Mouse (Mus musculus) splenic B cell, adult 2 months (primary cell): Measurements from ENCODE around the gene Cdh13.
A peak's percentile ranks its signal among the peaks of the same experiment; 100 is the strongest.
"Not testable (repeated sequence)": the region's sequence is repeated elsewhere in the genome, so short reads cannot be mapped to it uniquely, and the experiment has no call there.

Experiments
- DNase-seq: peaks from one replicate; pipeline ENCODE4 v3.0.0-alpha.2; 2011; ENCODE audit warnings: low read depth, low spot score
- H3K27me3 ChIP-seq: 2 replicates; pipeline ENCODE4 v1.6.1; 2012; ENCODE audit warnings: mild to moderate bottlenecking, low read length, moderate library complexity, mixed read lengths; ENCODE audit not compliant: control insufficient read depth, poor library complexity, insufficient read depth, severe bottlenecking
- H3K36me3 ChIP-seq: 2 replicates; pipeline ENCODE4 v1.6.1; 2012; ENCODE audit warnings: mild to moderate bottlenecking, low read length, moderate library complexity, mixed read lengths; ENCODE audit not compliant: control insufficient read depth, poor library complexity, insufficient read depth, severe bottlenecking

The Cdh13 gene

GRCm38 (mm10) chr8:119284516-119284915 is 1001.0 kb downstream of the Cdh13 start:
- no peak for DNase-seq
- Histone ChIP-seq H3K27me3 (no peaks in the 10 kb centered on the region), H3K36me3 (no peaks in the 10 kb centered on the region)

GRCm38 (mm10) chr8:119284920-119285319 is 1001.4 kb downstream of the Cdh13 start:
- no peak for DNase-seq
- no peaks in the 10 kb centered on the region for H3K36me3 ChIP-seq
- no peaks in the 10 kb centered on the region for H3K27me3 ChIP-seq

- no peak for DNase-seq
- Histone ChIP-seq H3K36me3 (no peaks in the 10 kb centered on the region), H3K27me3 (no peaks in the 10 kb centered on the region)
These were observed 1011.9 kb downstream of the Cdh13 start for GRCm38 (mm10) chr8:119295477-119295876.

- H3K36me3 ChIP-seq, H3K27me3 ChIP-seq: not testable (repeated sequence)
- DNase-seq = peak; percentile 52
These were observed 1014.2 kb downstream of the Cdh13 start for GRCm38 (mm10) chr8:119297752-119298151.

- DNase-seq = no peak
- no peaks in the 10 kb centered on the region for H3K27me3 ChIP-seq
- no peaks in the 10 kb centered on the region for H3K36me3 ChIP-seq
These were observed 1016.8 kb downstream of the Cdh13 start for GRCm38 (mm10) chr8:119300335-119300734.

- DNase-seq = no peak
- Histone ChIP-seq H3K27me3 (no peaks in the 10 kb centered on the region), H3K36me3 (no peaks in the 10 kb centered on the region)
These were observed 1020.7 kb downstream of the Cdh13 start for GRCm38 (mm10) chr8:119304196-119304595.

- no peaks in the 10 kb centered on the region for H3K36me3 ChIP-seq
- peak; percentile 63 for DNase-seq
- H3K27me3 ChIP-seq = no peaks in the 10 kb centered on the region
These were observed 1027.9 kb downstream of the Cdh13 start for GRCm38 (mm10) chr8:119311412-119311811.

GRCm38 (mm10) chr8:119323215-119323614 is 1039.7 kb downstream of the Cdh13 start:
- H3K36me3 ChIP-seq = no peaks in the 10 kb centered on the region
- no peak for DNase-seq
- H3K27me3 ChIP-seq = no peaks in the 10 kb centered on the region

GRCm38 (mm10) chr8:119339546-119339945 is 1056.0 kb downstream of the Cdh13 start:
- Histone ChIP-seq H3K27me3 (no peaks in the 10 kb centered on the region), H3K36me3 (no peaks in the 10 kb centered on the region)
- DNase-seq = no peak

- DNase-seq = peak; percentile 10
- no peaks in the 10 kb centered on the region; the same call in none of the 2 replicates for H3K36me3 ChIP-seq
- no peaks in the 10 kb centered on the region for H3K27me3 ChIP-seq
These were observed 1060.1 kb downstream of the Cdh13 start for GRCm38 (mm10) chr8:119343606-119344005.

GRCm38 (mm10) chr8:119344190-119344856 is 1060.8 kb downstream of the Cdh13 start, which contains the start of gene Hsbp1:
Gene Hsbp1, plus strand, starts transcription at chr8:119344488.
- DNase-seq = peak; percentile 97
- H3K36me3 ChIP-seq = no peaks in the 10 kb centered on the region; the same call in none of the 2 replicates

GRCm38 (mm10) chr8:119345029-119345682 is 1061.6 kb downstream of the Cdh13 start:
- Histone ChIP-seq H3K36me3 (no peaks in the 10 kb centered on the region; the same call in none of the 2 replicates), H3K27me3 (no peaks in the 10 kb centered on the region)
- DNase-seq = peak; percentile 7

More at GRCm38 (mm10) chr8:119344190-119344856, 1060.8 kb downstream of the Cdh13 start, which contains the start of gene Hsbp1:
- H3K27me3 ChIP-seq = no peaks in the 10 kb centered on the region

- Histone ChIP-seq H3K36me3 (no peaks in the 10 kb centered on the region; the same call in none of the 2 replicates), H3K27me3 (no peaks in the 10 kb centered on the region)
- DNase-seq = peak; percentile 34
These were observed 1062.1 kb downstream of the Cdh13 start for GRCm38 (mm10) chr8:119345683-119346075.

GRCm38 (mm10) chr8:119351647-119352046 is 1068.1 kb downstream of the Cdh13 start:
- Histone ChIP-seq H3K36me3 (no peaks in the 10 kb centered on the region; the same call in none of the 2 replicates), H3K27me3 (no peaks in the 10 kb centered on the region)
- DNase-seq = no peak

- Histone ChIP-seq H3K36me3 (no peaks in the 10 kb centered on the region; the same call in 1 of the 2 replicates), H3K27me3 (no peaks in the 10 kb centered on the region)
- peak; percentile 28 for DNase-seq
These were observed 1069.6 kb downstream of the Cdh13 start for GRCm38 (mm10) chr8:119352977-119353658.
